Mouse (Mus musculus) myocyte (in vitro differentiated cells): Measurements from ENCODE around the gene Vwa1. TPM values are rescaled to one million over a fixed set of nuclear protein-coding genes. Genes with fewer than 3 reads are reported as not detected.
A peak's percentile ranks its signal among the peaks of the same experiment; 100 is the strongest.

ENCODE experiments used
- H3K27me3 ChIP-seq: one replicate; pipeline ENCODE4 v1.6.1; 2011; ENCODE audit not compliant: control insufficient read depth, insufficient read depth, insufficient read length
- H3K36me3 ChIP-seq: one replicate; pipeline ENCODE4 v1.6.1; 2011; ENCODE audit not compliant: control insufficient read depth, insufficient read depth
- H3K4me2 ChIP-seq: one replicate; pipeline ENCODE4 v1.6.1; 2011; ENCODE audit warnings: low read depth, control low read depth
- H3K4me3 ChIP-seq: one replicate; pipeline ENCODE4 v1.5.1; 2011; ENCODE audit warnings: mild to moderate bottlenecking, control low read depth, moderate library complexity
- H3K79me2 ChIP-seq: one replicate; pipeline ENCODE4 v1.6.1; 2011; ENCODE audit not compliant: control insufficient read depth, insufficient read depth
- H3ac ChIP-seq: one replicate; pipeline ENCODE4 v1.6.1; 2011; ENCODE audit not compliant: control insufficient read depth, insufficient read length
- CEBPB ChIP-seq: IDR thresholded peaks from 2 replicates; pipeline ENCODE4 v1.6.1; 2011; ENCODE audit warnings: mild to moderate bottlenecking, moderate library complexity; ENCODE audit not compliant: poor library complexity, insufficient read depth, severe bottlenecking
- E2F4 ChIP-seq: IDR thresholded peaks from one replicate; pipeline ENCODE4 v1.6.1; 2011; ENCODE audit warnings: mild to moderate bottlenecking, control low read depth, moderate library complexity; ENCODE audit not compliant: insufficient read depth
- MAX ChIP-seq: IDR thresholded peaks from one replicate; pipeline ENCODE4 v1.6.1; 2011; ENCODE audit warnings: low read depth, mild to moderate bottlenecking, control low read depth
- MYOD1 ChIP-seq, 3 experiments: IDR thresholded peaks; one replicate each; pipeline ENCODE4 v1.6.1; 2011; ENCODE audit warnings: control low read depth in 2 of 3, low read depth in 2 of 3, mild to moderate bottlenecking in 2 of 3, moderate library complexity in 1 of 3; ENCODE audit not compliant: insufficient read length in 2 of 3, control insufficient read depth in 1 of 3
- MYOG ChIP-seq, 3 experiments: IDR thresholded peaks; one replicate each; pipeline ENCODE4 v1.6.1; 2011; ENCODE audit warnings: control low read depth in 2 of 3, low read depth in 2 of 3, mild to moderate bottlenecking in 2 of 3; ENCODE audit not compliant: insufficient read length in 2 of 3, control insufficient read depth in 1 of 3, insufficient read depth in 1 of 3
- POLR2A ChIP-seq: IDR thresholded peaks from one replicate; pipeline ENCODE4 v1.6.1; 2011; ENCODE audit warnings: low read depth, mild to moderate bottlenecking, control low read depth, moderate library complexity; ENCODE audit not compliant: insufficient read length
- POLR2AphosphoS2 ChIP-seq: IDR thresholded peaks from one replicate; pipeline ENCODE4 v1.6.1; 2011; ENCODE audit warnings: low read depth, control low read depth; ENCODE audit not compliant: insufficient read length
- REST ChIP-seq: IDR thresholded peaks from one replicate; pipeline ENCODE4 v1.6.1; 2011; ENCODE audit warnings: mild to moderate bottlenecking, control low read depth, moderate library complexity; ENCODE audit not compliant: insufficient read depth, insufficient read length
- SRF ChIP-seq: IDR thresholded peaks from one replicate; pipeline ENCODE4 v1.6.1; 2011; ENCODE audit warnings: low read depth; ENCODE audit not compliant: control insufficient read depth, insufficient read length
- TCF12 ChIP-seq: IDR thresholded peaks from one replicate; pipeline ENCODE4 v1.6.1; 2011; ENCODE audit warnings: mild to moderate bottlenecking, control low read depth; ENCODE audit not compliant: poor library complexity, insufficient read depth, severe bottlenecking
- TCF3 ChIP-seq: IDR thresholded peaks from one replicate; pipeline ENCODE4 v1.6.1; 2011; ENCODE audit warnings: low read depth, control low read depth; ENCODE audit not compliant: insufficient read length
- USF1 ChIP-seq: IDR thresholded peaks from one replicate; pipeline ENCODE4 v1.6.1; 2011; ENCODE audit warnings: low read depth, mild to moderate bottlenecking, control low read depth, moderate library complexity
- polyA plus RNA-seq: library from polyadenylated mRNA; unstranded; fragments of >200 nt; fragmentation: generic; extraction: Trizol; gene quantifications from one replicate; pipeline ENCODE4 v1.2.1, GENCODE M21; 2012; ENCODE audit warnings: missing spikeins

Gene Vwa1
- polyA plus RNA-seq, 1 experiment = 3.2 TPM

GRCm38 (mm10) chr4:155811929-155812664 lies 37.6 kb upstream of the Vwa1 start, which contains the start of gene Ccnl2:
Gene Ccnl2 (plus strand): TSS chr4:155812489.
- peak within 1 kb of the TSS; percentile 92 for H3ac ChIP-seq
- peak within 1 kb of the TSS; percentile 71 for H3K4me3 ChIP-seq
- peak within 1 kb of the TSS; percentile 79 for H3K4me2 ChIP-seq
- peaks cover 44% of the 10 kb centered on the region for H3K79me2 ChIP-seq
- peaks cover 54% of the 10 kb centered on the region for H3K36me3 ChIP-seq
- no peaks in the 10 kb centered on the region for H3K27me3 ChIP-seq
- TF ChIP-seq MYOD1 (IDR thresholded peaks at IDR 0.05; ENCODE audit: control insufficient read depth in 1 of 3, insufficient read length in 2 of 3, low read depth in 2 of 3) = peak in 2 of 3 experiments; percentile 15 to 26
- no peak for TF ChIP-seq E2F4
- TF ChIP-seq POLR2AphosphoS2 = peak; percentile 89
- TF ChIP-seq REST = no peak
- peak in 1 of 3 experiments; percentile 38 for TF ChIP-seq MYOG (IDR thresholded peaks at IDR 0.05; ENCODE audit: control insufficient read depth in 1 of 3, insufficient read depth in 1 of 3, insufficient read length in 2 of 3, low read depth in 2 of 3)
- TF ChIP-seq POLR2A = peak; percentile 70

- Histone ChIP-seq H3K4me3 (no peak overlapping the region), H3K4me2 (no peak overlapping the region), H3K36me3 (peaks cover 44% of the 10 kb centered on the region), H3K27me3 (no peaks in the 10 kb centered on the region), H3K79me2 (peaks cover 28% of the 10 kb centered on the region), H3ac (no peak overlapping the region)
- TF ChIP-seq TCF3 = no peak
- no peak for TF ChIP-seq MAX
- no peak for TF ChIP-seq POLR2A
- no peak for TF ChIP-seq REST
- no peak for TF ChIP-seq MYOD1 (IDR thresholded peaks at IDR 0.05; ENCODE audit: control insufficient read depth in 1 of 3, insufficient read length in 2 of 3, low read depth in 2 of 3)
- no peak for TF ChIP-seq E2F4
- TF ChIP-seq MYOG (IDR thresholded peaks at IDR 0.05; ENCODE audit: control insufficient read depth in 1 of 3, insufficient read depth in 1 of 3, insufficient read length in 2 of 3, low read depth in 2 of 3) = no peak
- no peak for TF ChIP-seq TCF12
- TF ChIP-seq SRF = no peak
- no peak for TF ChIP-seq CEBPB
- no peak for TF ChIP-seq USF1
Observed at GRCm38 (mm10) chr4:155807841-155808240, 33.3 kb upstream of the Vwa1 start.

GRCm38 (mm10) chr4:155803340-155804041 lies 29.0 kb upstream of the Vwa1 start:
- TF ChIP-seq CEBPB = no peak
- peak in 1 of 3 experiments; percentile 28 for TF ChIP-seq MYOG (IDR thresholded peaks at IDR 0.05; ENCODE audit: control insufficient read depth in 1 of 3, insufficient read depth in 1 of 3, insufficient read length in 2 of 3, low read depth in 2 of 3)
- TF ChIP-seq POLR2A = peak; percentile 61
- TF ChIP-seq SRF = no peak
- no peak for TF ChIP-seq USF1
- TF ChIP-seq POLR2AphosphoS2 = peak; percentile 72
- Histone ChIP-seq H3K79me2 (peaks cover 24% of the 10 kb centered on the region), H3K4me2 (peak overlapping the region; percentile 96), H3K36me3 (peaks cover 17% of the 10 kb centered on the region), H3K27me3 (no peaks in the 10 kb centered on the region), H3ac (peak overlapping the region; percentile 5), H3K4me3 (peak overlapping the region; percentile 88)

DNA sequence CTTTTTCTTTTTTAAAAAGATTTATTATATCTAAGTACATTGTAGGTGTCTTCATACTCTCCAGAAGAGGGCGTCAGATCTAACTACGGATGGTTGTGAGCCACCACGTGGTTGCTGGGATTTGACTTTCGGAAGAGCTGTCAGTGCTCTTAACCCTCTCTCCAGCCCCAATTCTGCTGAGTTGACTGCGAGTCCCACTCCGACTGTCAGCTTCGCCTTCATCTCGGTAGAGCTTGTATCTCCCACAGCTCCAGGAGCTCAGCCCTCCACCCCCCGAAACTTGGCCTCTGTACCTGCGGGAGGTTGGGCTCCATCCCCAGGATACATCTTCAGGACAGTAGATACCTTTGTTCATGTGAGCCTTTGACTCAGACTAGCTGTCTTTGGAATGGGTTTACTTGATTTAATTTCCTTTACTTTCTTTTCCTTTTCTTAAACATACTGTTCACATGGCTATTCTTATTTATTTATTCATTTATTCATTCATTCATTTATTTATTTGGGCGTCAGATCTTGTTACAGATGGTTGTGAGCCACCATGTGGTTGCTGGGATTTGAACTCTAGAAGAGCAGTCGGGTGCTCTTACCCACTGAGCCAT lies 28.3 kb upstream of the Vwa1 start, which contains the start of gene Mrpl20:
Gene Mrpl20 (plus strand): TSS at position 138 of the 599 bp plus-strand sequence.
- peak within 1 kb of the TSS; percentile 96 for H3K4me2 ChIP-seq

More for the DNA sequence above, 28.3 kb upstream of the Vwa1 start, which contains the start of gene Mrpl20:
- Histone ChIP-seq H3ac (peak within 1 kb of the TSS; percentile 5), H3K79me2 (peaks cover 24% of the 10 kb centered on the region), H3K4me3 (peak within 1 kb of the TSS; percentile 88), H3K27me3 (no peaks in the 10 kb centered on the region), H3K36me3 (peaks cover 11% of the 10 kb centered on the region)
- no peak for TF ChIP-seq USF1
- TF ChIP-seq E2F4 = no peak
- TF ChIP-seq MYOD1 (IDR thresholded peaks at IDR 0.05; ENCODE audit: control insufficient read depth in 1 of 3, insufficient read length in 2 of 3, low read depth in 2 of 3) = no peak
- TF ChIP-seq MYOG (IDR thresholded peaks at IDR 0.05; ENCODE audit: control insufficient read depth in 1 of 3, insufficient read depth in 1 of 3, insufficient read length in 2 of 3, low read depth in 2 of 3) = no peak
- no peak for TF ChIP-seq CEBPB
- no peak for TF ChIP-seq POLR2A
- TF ChIP-seq POLR2AphosphoS2 = no peak
